Mouse (Mus musculus) liver, adult 2 months (tissue): Measurements from ENCODE around the gene Cby3.

Source experiments
- CTCF ChIP-seq: fragments of 200-500 bp; IDR thresholded peaks from 2 replicates; pipeline ENCODE4 v1.5.1; 2011; ENCODE audit warnings: low read depth, low read length, control low read depth
- POLR2A ChIP-seq: fragments of 200-500 bp; IDR thresholded peaks from 2 replicates; pipeline ENCODE4 v1.6.1; 2011; ENCODE audit warnings: low read length, control low read depth; ENCODE audit not compliant: insufficient read depth; ENCODE audit errors: extremely low read depth

- no peak for TF ChIP-seq CTCF
- TF ChIP-seq POLR2A: no peak
Observed at GRCm38 (mm10) chr11:50389616-50390015, 35.4 kb downstream of the Cby3 start.
